Mouse (Mus musculus) ovary, adult 18-20 months (tissue): ENCODE measurements around the gene Rnf123.

Experiments used
- DNase-seq: peaks from one replicate; pipeline ENCODE4 v3.0.0; 2022; ENCODE audit warnings: low spot score, mixed read lengths

Gene Rnf123

DNA sequence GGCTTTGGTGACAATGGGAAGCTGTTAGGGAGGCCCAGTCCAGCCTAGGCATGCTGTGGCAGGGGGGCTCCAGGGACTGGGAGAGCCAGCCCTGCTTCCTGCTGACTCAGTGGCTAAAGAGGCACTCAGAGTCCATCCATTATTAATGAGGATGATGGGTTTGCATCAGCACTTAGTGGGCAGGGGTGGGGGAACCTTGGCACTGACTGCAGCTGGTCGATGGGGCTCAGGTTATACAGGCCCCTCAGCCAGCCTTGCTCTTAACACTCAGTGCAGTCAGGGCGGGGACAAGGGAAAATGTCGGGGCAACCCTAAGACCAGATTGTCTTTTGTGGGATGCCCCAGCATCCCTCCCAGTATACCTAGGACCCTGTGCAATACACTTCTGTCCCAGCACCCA, 21.0 kb downstream of the Rnf123 start:
- DNase-seq: no peak

DNA sequence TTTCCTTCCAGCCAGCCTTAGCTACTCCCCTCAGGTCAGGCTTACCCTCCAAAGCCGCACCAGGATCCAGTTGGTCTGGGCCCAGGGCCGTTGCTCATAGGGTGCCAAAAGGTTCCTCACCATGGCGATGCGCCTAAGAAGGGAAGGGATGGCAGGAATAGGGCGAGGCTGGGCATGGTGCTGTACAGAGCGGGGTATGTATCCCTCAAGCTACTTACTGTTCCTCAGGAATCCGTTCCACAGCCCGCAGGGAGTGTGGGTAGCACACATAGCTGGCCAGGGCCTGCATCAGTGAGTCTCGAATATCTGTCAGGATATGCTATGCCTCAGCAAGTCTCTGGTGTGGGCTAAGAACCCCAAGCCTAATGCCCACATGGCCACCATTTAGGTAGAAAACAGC, 24.9 kb downstream of the Rnf123 start:
- DNase-seq: no peak

DNA sequence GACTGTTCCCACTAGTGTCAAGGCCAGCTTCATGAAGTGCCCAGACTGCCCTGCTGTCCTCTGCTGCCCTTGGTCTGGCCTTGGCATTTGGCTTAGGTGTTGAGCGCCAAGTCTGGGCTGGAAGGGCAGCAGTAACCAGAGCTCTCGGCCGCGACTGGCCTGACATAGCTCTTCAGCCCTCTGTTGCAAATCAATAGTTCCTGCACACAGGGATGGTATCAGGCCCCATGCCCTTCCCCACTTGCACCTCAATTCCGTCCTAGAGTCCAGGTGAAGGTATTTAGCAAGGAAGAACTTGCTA, 25.9 kb downstream of the Rnf123 start:
- no peak for DNase-seq

DNA sequence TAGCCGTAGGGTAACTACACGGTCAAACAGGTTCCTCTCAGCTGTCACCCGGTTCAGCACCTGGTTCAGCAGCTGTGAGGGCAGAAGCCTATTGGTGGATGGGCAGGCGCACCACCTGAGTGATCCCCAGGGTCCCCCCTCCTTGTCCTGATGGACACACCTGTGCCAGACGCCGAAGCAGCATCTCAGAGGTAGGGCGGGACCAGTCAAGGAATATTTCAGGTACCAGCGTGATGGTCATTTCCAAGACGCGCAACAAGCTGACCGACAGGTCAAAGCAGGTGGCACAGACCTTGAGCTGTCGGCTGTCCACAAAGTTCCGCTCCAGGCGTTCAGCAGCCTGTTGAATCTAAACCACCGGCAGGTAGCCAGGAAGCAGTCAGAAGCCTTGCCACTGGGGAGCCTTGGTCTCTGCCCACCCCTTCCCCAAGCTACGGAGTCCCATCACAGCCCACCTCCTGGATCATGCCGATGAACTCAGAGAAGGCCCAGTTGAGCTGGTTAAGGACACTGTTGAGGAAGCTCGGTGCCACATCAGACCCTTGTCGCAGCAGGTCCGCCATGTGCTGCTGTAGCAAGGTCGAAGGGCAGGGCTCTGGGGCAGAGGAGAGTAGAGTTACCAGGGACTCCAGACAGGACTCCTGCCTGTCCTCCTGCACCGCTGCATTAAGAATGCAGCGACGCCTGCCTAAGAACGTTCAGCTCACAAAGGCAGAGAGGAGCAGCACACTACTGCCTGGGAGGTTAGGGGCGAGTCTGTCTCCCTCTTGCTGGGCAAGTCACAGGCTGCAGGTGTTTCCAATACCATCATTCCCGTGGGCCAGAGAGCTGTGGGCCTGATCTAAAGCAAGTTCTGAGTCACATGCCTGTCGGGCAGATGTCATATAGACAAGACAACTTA, 26.5 kb downstream of the Rnf123 start:
- DNase-seq: no peak

DNA sequence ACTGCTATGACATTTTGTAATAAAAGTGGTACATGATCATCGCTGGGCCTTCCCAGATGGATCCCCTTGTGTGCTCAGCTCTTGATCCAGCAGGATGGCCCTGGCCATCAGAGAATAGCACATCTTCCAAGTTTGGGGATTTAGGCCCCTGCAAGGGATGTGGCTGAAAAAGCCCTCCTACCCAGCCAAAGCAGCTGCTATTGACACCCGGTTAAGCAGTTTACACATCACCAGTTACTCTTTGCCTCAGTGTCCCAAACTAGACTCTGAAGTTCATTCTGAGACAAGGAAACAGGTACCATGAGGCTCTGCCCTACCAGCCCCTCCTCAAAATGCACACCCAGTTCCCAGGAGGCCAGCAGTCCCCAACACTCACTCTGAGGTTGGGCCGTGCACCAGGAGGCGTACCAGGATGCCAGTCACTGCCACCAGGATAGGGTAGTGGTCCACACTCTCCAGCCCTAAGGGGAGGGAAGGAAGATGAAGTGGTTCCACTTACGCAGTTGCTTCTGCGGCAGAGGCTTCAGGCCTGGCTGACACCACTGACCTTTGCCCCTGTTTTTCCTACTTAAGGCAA, 27.4 kb downstream of the Rnf123 start:
- DNase-seq: no peak

DNA sequence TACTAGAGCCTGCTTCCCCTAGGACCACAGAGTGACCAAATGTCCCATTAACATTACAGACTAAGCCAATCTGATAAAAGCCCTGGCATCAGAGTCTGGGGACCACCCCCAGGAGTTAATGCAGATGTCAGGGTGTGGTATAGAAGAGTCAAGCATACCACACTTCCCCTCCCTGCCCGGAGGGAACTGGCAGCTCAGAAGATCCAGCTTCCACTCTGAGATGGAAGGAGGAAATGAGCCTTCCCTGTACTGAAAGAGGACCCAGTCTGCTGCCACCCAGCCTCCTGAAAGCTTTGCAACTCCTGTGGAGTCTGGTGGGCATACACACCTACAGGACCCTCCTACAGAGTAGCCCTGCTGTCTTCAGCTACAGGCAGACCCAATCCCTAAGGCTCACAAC, 28.1 kb downstream of the Rnf123 start:
- DNase-seq: no peak

DNA sequence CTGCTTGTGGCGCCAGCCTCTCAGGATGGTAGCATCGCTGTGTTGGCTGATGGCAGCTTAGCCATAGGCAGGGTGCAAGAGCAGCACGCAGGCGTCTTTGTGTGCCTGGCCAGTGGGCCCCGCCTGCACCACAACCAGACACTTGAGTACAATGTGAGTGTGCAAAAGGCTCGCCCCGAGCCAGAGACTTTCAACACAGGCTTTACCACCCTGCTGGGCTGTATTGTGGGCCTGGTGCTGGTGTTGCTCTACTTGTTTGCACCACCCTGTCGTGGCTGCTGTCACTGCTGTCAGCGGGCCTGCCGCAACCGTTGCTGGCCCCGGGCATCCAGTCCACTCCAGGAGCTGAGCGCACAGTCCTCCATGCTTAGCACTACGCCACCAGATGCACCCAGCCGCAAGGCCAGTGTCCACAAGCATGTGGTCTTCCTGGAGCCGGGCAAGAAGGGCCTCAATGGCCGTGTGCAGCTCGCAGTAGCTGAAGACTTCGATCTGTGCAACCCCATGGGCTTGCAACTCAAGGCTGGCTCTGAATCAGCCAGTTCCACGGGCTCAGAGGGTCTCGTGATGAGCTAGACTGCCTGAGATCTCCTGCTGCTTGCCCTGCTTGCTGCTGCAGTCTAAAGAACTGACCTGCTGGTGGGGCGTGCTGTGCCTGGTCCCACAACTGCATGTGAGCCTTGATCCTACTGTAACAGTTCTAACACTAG, 28.7 kb downstream of the Rnf123 start:
- DNase-seq: no peak

DNA sequence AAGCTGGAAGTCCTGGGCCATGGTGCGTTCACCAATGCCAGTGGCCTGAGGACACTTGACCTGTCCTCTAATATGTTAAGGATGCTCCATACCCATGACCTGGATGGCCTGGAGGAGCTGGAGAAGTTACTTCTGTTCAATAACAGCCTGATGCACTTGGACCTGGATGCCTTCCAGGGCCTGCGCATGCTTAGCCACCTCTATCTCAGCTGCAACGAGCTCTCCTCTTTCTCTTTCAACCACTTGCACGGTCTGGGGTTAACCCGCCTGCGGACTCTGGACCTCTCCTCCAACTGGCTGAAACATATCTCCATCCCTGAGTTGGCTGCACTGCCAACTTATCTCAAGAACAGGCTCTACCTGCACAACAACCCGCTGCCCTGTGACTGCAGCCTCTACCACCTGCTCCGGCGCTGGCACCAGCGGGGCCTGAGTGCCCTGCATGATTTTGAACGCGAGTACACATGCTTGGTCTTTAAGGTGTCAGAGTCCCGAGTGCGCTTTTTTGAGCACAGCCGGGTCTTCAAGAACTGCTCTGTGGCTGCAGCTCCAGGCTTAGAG, 29.4 kb downstream of the Rnf123 start:
- no peak for DNase-seq

DNA sequence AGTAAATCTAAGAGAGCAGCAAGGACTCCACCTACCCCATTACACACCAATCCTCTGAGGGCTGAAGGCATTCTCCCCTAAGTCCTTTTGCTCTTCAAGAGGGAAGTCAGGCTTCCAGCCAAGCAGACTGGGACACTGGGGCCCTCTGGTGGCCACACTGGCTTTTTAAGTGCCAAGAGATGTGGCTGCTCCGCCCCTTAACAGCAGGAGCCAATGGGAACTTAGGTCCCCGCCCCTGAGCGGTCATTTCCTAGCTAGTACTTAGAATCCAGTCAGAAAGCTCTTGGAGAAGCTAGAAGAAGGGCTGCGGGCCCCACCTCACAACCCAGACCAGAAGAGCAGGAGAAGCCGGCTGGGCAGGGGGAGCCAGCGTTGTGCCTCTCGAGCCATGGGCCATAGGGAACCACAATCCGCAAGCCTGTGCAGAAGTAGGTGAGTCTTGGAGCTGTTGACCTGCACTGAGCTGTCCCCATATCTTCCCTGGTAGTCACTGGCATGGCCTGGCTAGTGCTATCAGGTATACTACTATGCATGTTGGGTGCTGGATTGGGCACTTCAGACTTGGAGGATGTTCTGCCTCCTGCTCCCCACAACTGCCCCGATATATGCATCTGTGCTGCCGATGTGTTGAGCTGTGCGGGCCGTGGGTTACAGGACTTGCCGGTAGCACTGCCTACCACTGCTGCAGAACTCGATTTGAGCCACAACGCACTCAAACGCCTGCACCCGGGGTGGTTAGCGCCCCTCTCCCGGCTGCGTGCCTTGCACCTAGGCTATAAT, 30.1 kb downstream of the Rnf123 start, which contains the start of gene Amigo3:
Gene Amigo3, plus strand, starts transcription at position 275 of the 780 bp plus-strand sequence.
- peak; percentile 91 for DNase-seq

DNA sequence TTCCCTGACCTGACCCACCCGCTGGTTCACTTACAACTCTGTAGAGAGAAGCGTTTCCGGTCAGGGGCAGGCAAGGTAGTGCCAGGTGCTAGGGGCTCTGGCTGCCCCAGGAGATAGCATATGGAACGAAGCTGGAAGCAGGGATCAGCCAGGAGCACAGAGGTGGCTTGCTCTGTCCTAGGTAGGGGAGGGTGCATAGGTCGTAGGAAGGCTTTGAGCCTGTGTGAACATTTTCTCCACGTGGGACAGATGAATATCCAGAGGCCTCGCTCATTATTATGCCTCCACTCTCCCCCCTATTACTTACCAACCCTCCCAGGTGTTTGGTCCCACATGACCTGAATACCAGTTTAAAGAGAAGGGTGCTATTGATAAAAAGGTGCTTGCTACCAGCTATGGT, 30.7 kb downstream of the Rnf123 start:
- no peak for DNase-seq

DNA sequence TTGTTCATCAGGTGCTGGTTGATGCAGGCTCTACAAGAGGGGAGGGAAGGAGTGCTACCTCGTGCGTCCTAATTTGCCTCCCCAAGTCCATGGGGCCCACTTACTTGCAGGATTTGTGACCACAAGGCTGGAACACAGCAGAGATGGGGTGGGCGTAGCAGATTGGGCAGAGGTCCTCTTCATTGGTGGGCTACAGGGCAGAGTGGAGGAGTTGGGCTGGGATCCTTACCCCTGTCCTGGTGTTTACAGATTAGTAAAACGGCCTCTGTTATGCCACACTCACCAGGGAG, 31.3 kb downstream of the Rnf123 start:
- no peak for DNase-seq

DNA sequence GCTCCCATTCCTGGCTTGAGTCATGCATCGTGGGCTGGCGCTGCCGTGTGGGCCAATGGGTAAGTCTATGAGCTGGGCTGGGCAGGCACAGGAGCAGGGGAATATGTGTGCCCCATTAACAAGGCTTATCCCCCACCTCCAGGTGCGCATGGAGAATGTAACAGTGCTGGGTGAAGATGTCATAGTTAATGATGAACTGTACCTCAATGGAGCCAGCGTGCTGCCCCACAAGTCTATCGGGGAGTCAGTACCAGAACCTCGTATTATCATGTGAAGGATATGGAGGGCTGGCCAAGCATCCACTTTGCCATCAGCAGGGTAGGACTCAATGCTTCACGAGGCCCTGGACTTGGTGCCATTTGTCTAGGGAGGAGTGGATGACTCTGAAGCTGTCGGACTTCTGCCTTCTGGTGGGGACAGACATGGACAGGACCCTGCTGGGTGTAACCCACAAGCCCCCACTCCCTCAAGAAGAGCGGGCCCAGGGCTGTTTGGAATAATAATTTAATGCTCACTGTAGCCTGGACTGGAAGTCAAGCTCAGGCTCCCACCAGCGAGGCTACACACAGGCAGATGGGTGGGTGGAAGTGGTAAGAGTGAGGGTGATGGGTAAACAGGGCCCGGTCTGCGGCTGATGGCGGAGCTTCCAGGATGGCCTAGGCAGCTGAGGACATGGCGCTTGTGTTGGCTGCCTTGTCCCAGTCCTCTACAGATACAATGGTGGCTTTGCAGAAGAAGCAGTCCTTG, 31.8 kb downstream of the Rnf123 start:
- DNase-seq: no peak

DNA sequence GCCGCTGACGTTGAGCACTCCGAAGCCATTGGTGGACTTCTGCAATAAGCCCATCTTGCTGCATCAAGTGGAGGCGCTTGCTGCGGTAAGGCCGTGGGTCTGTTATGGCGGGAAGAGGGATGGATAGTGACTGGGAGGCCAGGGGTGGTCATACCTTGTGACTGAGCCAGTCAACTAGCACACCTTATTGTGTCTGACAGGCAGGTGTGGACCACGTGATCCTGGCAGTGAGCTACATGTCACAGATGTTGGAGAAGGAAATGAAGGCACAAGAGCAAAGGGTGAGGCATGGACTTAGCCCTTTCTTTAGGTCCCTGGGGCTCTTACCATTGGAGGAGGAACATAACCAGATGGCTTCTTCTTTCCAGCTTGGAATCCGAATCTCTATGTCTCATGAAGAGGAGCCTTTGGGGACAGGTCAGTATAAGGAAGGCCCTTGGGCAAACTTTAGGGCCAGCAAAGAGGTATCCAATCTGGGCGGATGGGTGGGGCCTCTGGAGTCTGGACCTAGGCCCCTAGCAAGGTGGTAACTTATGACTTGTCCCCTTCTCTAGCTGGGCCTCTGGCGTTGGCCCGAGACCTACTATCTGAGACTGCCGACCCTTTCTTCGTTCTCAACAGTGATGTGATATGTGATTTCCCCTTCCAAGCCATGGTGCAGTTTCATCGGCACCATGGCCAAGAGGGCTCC, 33.4 kb downstream of the Rnf123 start:
- DNase-seq: no peak

DNA sequence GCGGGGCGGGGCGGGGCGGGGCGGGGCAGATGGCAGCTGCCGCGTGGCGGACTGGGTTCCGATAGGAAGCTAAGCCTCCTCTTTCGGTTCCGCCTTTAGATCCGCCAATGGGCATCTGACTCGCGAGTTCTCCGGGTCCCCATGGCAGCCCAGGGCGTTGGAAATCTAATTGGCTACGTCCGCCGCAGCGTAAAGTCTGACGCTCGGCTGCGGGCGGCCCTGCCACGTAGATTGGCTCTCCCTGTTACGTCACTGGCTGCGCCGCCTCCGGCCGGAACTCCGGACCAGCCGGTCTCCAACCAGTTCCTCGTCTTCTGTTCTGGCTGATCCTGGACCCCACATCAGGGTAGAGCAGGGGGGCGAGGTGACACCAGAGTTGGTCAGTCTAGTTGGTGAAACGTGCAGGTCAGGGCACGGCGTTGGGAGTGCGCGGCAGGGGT, 34.1 kb downstream of the Rnf123 start, which contains the start of gene Gmppb:
Gene Gmppb, plus strand, starts transcription at position 227 of the 440 bp plus-strand sequence.
- DNase-seq: peak; percentile 96

DNA sequence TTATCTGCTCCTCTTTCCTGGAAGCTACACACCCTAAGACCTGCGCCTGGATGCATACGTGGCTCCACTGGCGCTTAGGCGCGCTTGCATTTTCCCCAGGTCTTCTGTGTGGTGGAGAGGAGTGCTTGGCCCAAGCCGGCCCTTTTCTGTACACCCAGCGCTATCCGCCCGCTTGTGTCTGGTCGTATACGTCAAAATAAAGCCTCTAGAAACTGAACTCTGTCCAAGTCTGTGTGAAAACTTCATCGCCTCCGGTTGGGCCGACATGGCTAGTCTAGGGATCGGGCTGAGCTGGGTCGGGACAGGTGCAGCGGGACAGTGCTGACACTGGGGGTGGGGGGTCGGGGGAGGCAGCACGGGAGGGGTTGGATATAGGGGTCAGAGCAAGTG, 34.6 kb downstream of the Rnf123 start:
- DNase-seq: no peak

DNA sequence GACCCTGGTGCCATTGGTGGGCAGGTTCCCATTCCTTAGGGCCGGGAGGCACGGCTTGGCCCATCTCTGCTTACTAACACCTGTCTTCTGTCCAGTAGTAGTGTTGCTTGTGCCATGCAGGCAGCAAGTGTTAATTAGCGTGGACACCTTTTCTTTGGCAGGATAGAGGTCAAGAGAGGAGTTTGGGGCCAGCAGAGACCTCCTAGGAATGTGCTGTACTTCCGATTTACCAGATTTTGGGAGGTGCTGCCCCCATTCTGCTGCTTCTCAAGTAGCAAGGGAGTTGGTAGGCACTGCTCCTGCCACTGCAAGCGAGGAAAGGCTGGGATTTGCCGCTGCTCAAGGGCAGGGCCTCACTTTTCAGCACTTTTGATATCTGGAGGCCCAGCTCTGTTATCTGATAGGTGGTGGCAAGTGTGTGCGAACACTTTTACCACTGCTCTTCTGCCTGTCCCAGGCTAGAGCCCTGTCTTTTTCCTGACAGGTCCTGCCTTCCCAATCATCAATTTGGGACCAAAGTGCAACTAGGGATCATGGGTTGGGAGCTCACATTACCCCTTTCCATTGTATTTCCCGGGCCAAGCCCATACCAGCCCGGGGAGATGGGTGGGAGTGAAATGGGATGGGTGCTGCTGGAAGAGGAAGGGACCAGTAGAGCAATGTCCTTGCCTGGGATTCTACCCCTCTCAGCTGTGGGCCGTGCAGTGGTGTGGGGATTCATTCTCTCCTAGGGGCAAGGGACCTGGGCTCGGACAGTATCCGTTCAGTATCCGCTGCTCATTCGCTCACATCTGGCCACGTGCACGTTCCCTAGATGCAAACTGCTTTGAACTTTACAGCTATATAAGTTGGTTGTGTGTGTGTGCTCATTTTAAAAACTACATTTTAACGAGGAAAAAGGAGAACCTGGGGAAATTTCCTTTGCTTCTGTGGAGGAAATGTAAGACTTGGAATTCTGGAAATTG, 35.3 kb downstream of the Rnf123 start:
- no peak for DNase-seq

DNA sequence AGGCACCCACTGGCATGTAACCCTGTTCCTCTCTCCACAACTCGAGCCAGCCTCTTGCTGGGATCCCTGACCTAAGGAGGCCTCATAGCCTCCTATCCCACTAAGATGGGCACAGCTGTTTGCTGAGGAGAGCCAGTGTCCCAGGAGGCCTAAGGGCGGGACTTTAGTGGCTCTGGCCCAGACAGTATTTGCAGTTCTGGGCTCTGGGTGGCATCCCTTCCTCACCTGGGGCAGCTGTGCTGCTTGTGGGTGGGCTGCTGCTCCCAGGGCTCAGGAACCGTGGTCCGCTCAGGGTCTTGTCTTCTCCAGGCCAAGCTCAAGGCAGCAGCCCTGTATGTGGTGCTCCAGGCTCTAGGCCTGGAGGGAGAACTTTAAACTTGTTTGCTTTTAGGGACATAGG, 36.6 kb downstream of the Rnf123 start:
- no peak for DNase-seq

DNA sequence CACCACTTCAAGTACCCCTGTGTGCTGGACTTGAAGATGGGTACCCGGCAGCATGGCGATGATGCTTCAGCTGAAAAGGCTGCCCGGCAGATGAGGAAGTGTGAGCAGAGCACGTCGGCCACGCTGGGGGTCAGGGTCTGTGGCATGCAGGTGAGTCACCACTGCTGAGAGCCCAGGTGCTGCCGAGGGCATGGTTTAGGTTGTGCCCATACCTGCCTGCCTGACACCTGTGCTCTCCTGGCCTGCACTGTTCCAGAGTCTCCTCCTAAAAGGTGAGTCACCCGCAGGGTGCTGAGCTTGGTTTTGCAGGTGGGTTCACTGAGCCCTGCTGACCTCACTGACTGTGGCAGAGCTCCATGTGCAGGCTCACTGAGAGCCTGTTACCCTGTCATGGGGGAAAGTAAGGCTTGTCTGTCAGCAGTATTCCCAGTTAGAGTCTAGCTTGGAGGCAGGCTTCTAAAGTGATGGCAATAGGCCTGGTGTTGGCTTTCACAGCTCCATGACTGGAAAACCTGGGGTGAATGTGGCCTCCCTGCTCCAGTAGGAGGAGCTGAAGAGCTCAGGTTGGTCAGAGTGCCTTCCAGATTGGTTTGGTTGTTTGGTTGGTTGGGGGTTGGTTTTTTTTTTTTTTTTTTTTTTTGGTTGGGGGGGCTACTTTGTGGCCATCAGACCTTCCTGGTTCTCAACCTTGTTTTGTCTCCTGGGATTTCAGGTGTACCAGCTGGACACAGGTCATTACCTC, 38.2 kb downstream of the Rnf123 start:
- no peak for DNase-seq
